Mouse (Mus musculus) midbrain, embryonic 12.5 days (tissue): ENCODE data around the gene Ephb3. TPM values are rescaled to one million over a fixed set of nuclear protein-coding genes. Genes with fewer than 3 reads are reported as not detected.

Source experiments
- ATAC-seq: fragments of 200-750 bp; cut with Nextera tagmentation; 2 replicates; pipeline ENCODE4 v1.8.0; 2017; ENCODE audit warnings: low read depth, moderate TSS enrichment, moderate library complexity; ENCODE audit not compliant: low FRiP score
- H3K27ac ChIP-seq: fragments of 300-500 bp; sonication (generic); replicated peaks from 2 replicates; pipeline ENCODE4 v1.5.1; 2016; ENCODE audit warnings: mild to moderate bottlenecking
- H3K27me3 ChIP-seq: fragments of 300-500 bp; sonication (generic); 2 replicates; pipeline ENCODE4 v1.6.1; 2016; ENCODE audit warnings: mild to moderate bottlenecking
- H3K36me3 ChIP-seq: fragments of 300-500 bp; sonication (generic); 2 replicates; pipeline ENCODE4 v1.6.1; 2016
- H3K4me1 ChIP-seq: fragments of 300-500 bp; sonication (generic); 2 replicates; pipeline ENCODE4 v1.6.1; 2016
- H3K4me2 ChIP-seq: fragments of 300-500 bp; sonication (generic); replicated peaks from 2 replicates; pipeline ENCODE4 v1.6.1; 2016; ENCODE audit warnings: mild to moderate bottlenecking, moderate library complexity
- H3K4me3 ChIP-seq: fragments of 300-500 bp; sonication (generic); 2 replicates; pipeline ENCODE4 v1.5.1; 2016; ENCODE audit warnings: mild to moderate bottlenecking
- H3K9ac ChIP-seq: fragments of 300-500 bp; sonication (generic); replicated peaks from 2 replicates; pipeline ENCODE4 v1.6.1; 2016; ENCODE audit warnings: mild to moderate bottlenecking, moderate library complexity
- H3K9me3 ChIP-seq: fragments of 300-500 bp; sonication (generic); 2 replicates; pipeline ENCODE4 v1.6.1; 2016; ENCODE audit warnings: mild to moderate bottlenecking
- WGBS: fragments of 180-500 bp; shearing (Covaris S2); methylation state at CpG from one replicate; pipeline ENCODE4 v1.1.7; 2016; 5-methylcytosine and 5-hydroxymethylcytosine counted together
- polyA plus RNA-seq: library from polyadenylated mRNA; unstranded; fragments of >200 nt; fragmentation: Nextera tagmentation; extraction: Ambion mirVana; gene quantifications from 2 replicates; pipeline ENCODE4 v1.2.1, GENCODE M21; 2016

The Ephb3 gene
- polyA plus RNA-seq, 1 experiment from 2014 or later: 23.6 TPM

GRCm38 (mm10) chr16:21192509-21193354 lies 11.8 kb upstream of the Ephb3 start:
- H3K4me2 ChIP-seq: no peak overlapping the region
- WGBS: 42% methylated on average over 7 of the region's 7 CpGs
- H3K4me1 ChIP-seq: no peaks in the 10 kb centered on the region
- ATAC-seq: peak; percentile 54; the same call in 1 of the 2 replicates
- H3K4me3 ChIP-seq: no peak overlapping the region
- H3K36me3 ChIP-seq: no peaks in the 10 kb centered on the region
- H3K9ac ChIP-seq: no peak overlapping the region
- H3K9me3 ChIP-seq: no peaks in the 10 kb centered on the region
- no peak overlapping the region for H3K27ac ChIP-seq
- no peaks in the 10 kb centered on the region for H3K27me3 ChIP-seq

DNA sequence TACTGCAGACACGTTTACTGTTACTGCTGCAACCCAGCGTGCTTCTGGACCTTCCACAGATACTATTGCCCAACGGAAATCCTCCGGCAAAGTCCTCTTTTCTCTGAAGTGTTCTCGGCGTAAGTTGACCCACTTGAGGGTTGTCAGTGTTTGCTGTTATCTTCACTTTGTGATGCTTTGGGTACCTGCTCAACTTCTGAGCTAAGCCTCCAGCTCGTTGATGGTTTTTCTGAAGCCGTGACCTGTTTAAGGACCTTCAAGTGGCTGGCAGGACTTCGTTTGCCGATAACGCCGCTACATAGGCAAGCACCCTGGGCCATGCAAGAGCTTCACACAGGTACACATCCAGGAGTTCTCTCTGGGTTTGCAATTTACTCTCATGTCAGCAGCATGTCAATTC lies 10.4 kb upstream of the Ephb3 start:
- no peak overlapping the region for H3K4me3 ChIP-seq
- H3K4me1 ChIP-seq: no peaks in the 10 kb centered on the region
- no peak for ATAC-seq
- H3K9me3 ChIP-seq: no peaks in the 10 kb centered on the region
- H3K27me3 ChIP-seq: no peaks in the 10 kb centered on the region
- H3K4me2 ChIP-seq: no peak overlapping the region
- no peak overlapping the region for H3K9ac ChIP-seq
- H3K36me3 ChIP-seq: no peaks in the 10 kb centered on the region
- WGBS: 88% methylated on average over 12 of the region's 12 CpGs
- H3K27ac ChIP-seq: no peak overlapping the region

DNA sequence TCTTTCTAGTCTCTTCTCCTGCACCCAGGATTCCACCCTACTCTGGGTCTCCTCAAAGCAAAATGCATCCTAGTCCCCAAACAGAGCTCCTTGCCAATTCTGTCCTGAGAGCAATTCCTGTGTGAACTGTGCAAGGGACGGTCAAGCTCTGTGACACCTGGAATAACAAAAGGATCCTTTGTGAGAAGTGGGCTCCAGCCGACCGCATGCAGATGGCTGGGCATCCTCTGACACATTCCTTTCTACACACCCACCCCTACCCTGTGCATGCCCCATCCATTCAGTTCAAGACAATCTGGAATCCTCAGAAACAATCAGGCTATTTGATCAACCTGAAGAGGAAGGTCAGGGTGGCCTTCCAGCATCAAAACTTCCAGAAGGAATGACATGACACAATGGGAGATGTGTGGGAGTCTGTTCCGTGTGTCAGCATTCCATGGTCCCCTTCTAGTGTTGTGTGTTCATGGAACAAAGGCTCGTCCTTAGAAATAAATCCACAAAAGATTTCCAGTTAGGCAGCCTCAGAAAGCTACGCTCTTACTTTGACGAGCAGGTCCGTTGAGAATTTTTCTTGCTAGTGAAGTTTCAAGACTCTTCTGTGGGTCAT lies 9.2 kb upstream of the Ephb3 start:
- Histone ChIP-seq H3K4me3 (no peak overlapping the region), H3K4me1 (no peaks in the 10 kb centered on the region), H3K36me3 (no peaks in the 10 kb centered on the region), H3K27me3 (no peaks in the 10 kb centered on the region), H3K9me3 (no peaks in the 10 kb centered on the region), H3K9ac (no peak overlapping the region), H3K4me2 (no peak overlapping the region), H3K27ac (no peak overlapping the region)
- 69% methylated on average over 8 of the region's 8 CpGs for WGBS
- no peak for ATAC-seq

DNA sequence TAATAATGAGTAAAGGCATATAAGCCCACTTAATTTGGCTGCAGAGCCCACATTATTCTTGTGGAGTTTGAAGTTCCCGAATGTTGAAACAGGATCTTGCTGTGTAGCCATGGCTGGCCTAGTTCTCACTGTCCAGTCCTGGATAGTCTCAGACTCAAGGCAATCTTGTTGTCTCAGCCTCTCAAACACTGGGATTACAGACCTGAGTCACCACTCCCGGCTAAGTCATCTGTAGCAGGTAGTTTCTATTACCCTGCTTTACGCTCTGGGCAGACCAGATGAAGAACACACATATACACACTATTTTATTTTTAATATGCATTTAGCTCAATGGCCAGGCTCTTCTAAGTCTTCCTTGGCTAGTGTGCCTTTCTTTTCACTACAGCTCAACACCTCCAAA lies 8.0 kb upstream of the Ephb3 start:
- no peak overlapping the region for H3K4me3 ChIP-seq
- H3K27ac ChIP-seq: no peak overlapping the region
- H3K9me3 ChIP-seq: no peaks in the 10 kb centered on the region
- no peak overlapping the region for H3K4me2 ChIP-seq
- 91% methylated on average over 3 of the region's 3 CpGs for WGBS
- no peaks in the 10 kb centered on the region for H3K27me3 ChIP-seq
- no peaks in the 10 kb centered on the region for H3K36me3 ChIP-seq
- H3K9ac ChIP-seq: no peak overlapping the region
- no peak for ATAC-seq
- no peaks in the 10 kb centered on the region for H3K4me1 ChIP-seq

DNA sequence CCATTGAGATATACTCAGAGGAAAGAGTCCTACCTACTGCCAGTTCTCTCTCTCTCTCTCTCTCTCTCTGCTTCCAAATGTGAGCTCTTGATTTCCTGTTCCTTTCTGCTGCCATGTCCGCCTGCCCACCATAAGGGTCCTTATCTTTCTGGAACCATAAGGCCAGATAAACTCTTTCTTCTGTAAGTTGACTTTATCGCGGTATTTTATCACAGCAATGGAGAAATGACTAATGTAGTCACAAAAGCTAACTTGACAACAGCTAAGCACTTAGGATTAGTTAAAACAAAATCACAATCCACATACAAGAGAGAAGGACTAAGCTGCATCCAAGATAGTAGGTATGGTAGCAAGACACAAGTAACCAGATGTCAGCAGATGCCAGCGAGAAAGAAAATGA lies 7.0 kb upstream of the Ephb3 start:
- no peak overlapping the region for H3K4me3 ChIP-seq
- 85% methylated on average over 4 of the region's 4 CpGs for WGBS
- H3K9me3 ChIP-seq: no peaks in the 10 kb centered on the region
- no peaks in the 10 kb centered on the region for H3K4me1 ChIP-seq
- no peak for ATAC-seq
- no peak overlapping the region for H3K4me2 ChIP-seq
- no peaks in the 10 kb centered on the region for H3K36me3 ChIP-seq
- no peak overlapping the region for H3K27ac ChIP-seq
- 0 out of 2 replicates have a peak, but pooled peaks cover 2% of the 10 kb centered on the region for H3K27me3 ChIP-seq
- H3K9ac ChIP-seq: no peak overlapping the region

- 88% methylated on average over 7 of the region's 7 CpGs for WGBS
- no peak for ATAC-seq
- Histone ChIP-seq H3K4me2 (no peak overlapping the region), H3K4me1 (no peaks in the 10 kb centered on the region), H3K27me3 (0 out of 2 replicates have a peak, but pooled peaks cover 7% of the 10 kb centered on the region), H3K27ac (no peak overlapping the region), H3K36me3 (no peaks in the 10 kb centered on the region), H3K9me3 (no peaks in the 10 kb centered on the region), H3K9ac (no peak overlapping the region), H3K4me3 (no peak overlapping the region)
These were observed 6.5 kb upstream of the Ephb3 start for GRCm38 (mm10) chr16:21198006-21198405.

DNA sequence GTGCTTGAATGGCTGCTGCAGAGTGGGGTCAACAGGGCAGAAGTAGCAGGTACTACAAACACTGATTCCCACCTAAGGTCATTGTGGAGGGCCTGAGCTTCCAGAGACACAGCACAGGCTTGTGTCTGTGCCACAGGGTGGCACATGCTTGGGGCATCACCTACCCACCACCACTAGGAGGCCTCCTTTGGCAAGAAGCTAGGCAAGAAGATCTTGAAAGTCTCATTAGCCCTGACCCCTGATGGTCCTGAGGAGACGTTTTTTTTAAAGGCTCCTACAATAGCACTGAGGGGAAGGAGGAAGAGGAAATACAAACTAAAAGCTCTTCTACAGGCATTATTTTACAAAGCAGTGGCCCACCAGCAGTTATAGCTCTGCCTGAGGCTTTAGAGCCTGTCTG lies 6.0 kb upstream of the Ephb3 start:
- ATAC-seq: no peak
- Histone ChIP-seq H3K27ac (no peak overlapping the region), H3K36me3 (no peaks in the 10 kb centered on the region), H3K4me2 (no peak overlapping the region), H3K9ac (no peak overlapping the region), H3K27me3 (0 out of 2 replicates have a peak, but pooled peaks cover 10% of the 10 kb centered on the region), H3K4me3 (no peak overlapping the region), H3K4me1 (no peaks in the 10 kb centered on the region), H3K9me3 (no peaks in the 10 kb centered on the region)
- WGBS: 0% methylated on average over 1 of the region's 1 CpGs

DNA sequence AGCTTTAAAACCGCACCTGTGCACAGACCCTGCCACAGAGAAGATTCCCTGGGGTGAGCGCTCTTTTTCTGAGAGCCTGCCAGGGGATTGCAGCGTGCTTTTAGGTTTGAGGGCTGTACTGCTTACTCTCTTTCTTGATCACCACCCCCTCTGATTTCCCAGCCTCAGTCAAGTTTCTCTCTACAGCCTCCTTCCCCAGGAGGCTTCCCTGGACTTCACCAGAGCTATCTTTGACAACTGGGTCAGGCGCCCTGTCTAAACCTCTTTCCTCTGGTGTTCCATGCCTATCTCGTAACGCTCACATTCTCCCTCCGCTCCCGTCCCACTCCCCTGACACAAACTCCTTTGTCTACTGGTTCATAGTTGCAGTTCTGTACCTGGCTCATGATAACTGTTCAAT lies 5.1 kb upstream of the Ephb3 start:
- Histone ChIP-seq H3K9ac (no peak overlapping the region), H3K27ac (no peak overlapping the region), H3K27me3 (0 out of 2 replicates have a peak, but pooled peaks cover 10% of the 10 kb centered on the region), H3K4me1 (no peaks in the 10 kb centered on the region), H3K4me2 (no peak overlapping the region), H3K9me3 (no peaks in the 10 kb centered on the region), H3K4me3 (no peak overlapping the region), H3K36me3 (no peaks in the 10 kb centered on the region)
- 61% methylated on average over 8 of the region's 8 CpGs for WGBS
- ATAC-seq: no peak

- H3K4me2 ChIP-seq: no peak overlapping the region
- WGBS: 82% methylated on average over 4 of the region's 4 CpGs
- H3K27ac ChIP-seq: no peak overlapping the region
- H3K27me3 ChIP-seq: 0 out of 2 replicates have a peak, but pooled peaks cover 10% of the 10 kb centered on the region
- H3K4me3 ChIP-seq: no peak overlapping the region
- no peak for ATAC-seq
- H3K9me3 ChIP-seq: no peaks in the 10 kb centered on the region
- no peak overlapping the region for H3K9ac ChIP-seq
- peaks cover 22% of the 10 kb centered on the region for H3K4me1 ChIP-seq
- no peaks in the 10 kb centered on the region for H3K36me3 ChIP-seq
These were observed 1.8 kb upstream of the Ephb3 start for GRCm38 (mm10) chr16:21202731-21203130.

DNA sequence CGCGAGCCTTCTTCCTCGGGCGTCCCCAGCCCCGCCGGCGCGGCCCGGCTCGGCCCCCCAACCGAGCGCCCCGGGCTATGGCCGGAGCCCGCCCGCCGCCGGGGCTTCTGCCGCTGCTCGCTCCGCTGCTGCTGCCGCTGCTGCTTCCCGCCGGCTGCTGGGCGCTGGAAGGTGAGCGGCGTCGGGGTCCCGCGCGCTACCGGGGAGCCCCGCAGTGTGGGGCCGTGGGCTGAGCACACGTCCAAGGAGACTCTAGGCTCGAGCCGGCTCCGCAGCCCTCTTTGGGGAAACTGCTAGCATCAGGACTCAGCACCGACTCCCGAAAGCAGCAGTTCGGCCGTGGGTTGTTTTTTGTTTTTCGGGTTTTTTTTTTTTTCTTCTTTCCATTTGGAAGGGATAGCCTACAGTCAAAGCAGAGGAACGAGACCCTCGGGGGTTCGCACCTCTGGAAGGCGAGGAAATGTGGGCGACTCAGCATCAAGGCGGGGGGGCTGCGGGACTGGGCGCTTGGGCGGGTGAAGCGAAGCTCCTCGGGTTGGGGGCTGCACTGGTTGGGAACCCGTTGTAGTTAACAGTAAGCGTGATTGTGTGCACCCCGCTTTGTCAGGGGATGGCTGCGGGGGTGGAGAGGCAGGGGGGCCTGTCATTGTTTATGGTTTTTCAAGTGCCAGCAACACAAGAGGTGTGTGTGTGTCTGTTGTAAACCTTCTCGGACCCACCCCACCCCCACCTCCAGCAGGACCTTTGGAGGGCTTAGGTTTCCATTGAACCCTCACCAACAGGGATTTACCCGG lies 735 bp downstream of the Ephb3 start:
- Histone ChIP-seq H3K9ac (peak overlapping the region; percentile 93), H3K36me3 (no peaks in the 10 kb centered on the region), H3K9me3 (no peaks in the 10 kb centered on the region), H3K4me1 (peaks cover 37% of the 10 kb centered on the region), H3K4me3 (peak overlapping the region; percentile 90), H3K27ac (peak overlapping the region; percentile 80), H3K4me2 (peak overlapping the region; percentile 78), H3K27me3 (0 out of 2 replicates have a peak, but pooled peaks cover 10% of the 10 kb centered on the region)
- under 1% methylated on average over 59 of the region's 60 CpGs for WGBS
- 0 out of 2 replicates have a peak, but pooled peaks have one; percentile 0 for ATAC-seq

GRCm38 (mm10) chr16:21208001-21208565 lies 3.5 kb downstream of the Ephb3 start:
- Histone ChIP-seq H3K36me3 (no peaks in the 10 kb centered on the region), H3K27me3 (0 out of 2 replicates have a peak, but pooled peaks cover 2% of the 10 kb centered on the region), H3K4me1 (peaks cover 63% of the 10 kb centered on the region), H3K27ac (no peak overlapping the region), H3K4me3 (no peak overlapping the region), H3K4me2 (peak overlapping the region; percentile 78), H3K9ac (no peak overlapping the region), H3K9me3 (no peaks in the 10 kb centered on the region)
- 78% methylated on average over 4 of the region's 4 CpGs for WGBS
- no peak for ATAC-seq
